Mouse (Mus musculus) 416B (cell line): ENCODE data around the gene Zan.

Experiments used
- DNase-seq: peaks from one replicate; pipeline ENCODE4 v3.0.0; 2011; ENCODE audit warnings: low read depth

Gene Zan

DNA sequence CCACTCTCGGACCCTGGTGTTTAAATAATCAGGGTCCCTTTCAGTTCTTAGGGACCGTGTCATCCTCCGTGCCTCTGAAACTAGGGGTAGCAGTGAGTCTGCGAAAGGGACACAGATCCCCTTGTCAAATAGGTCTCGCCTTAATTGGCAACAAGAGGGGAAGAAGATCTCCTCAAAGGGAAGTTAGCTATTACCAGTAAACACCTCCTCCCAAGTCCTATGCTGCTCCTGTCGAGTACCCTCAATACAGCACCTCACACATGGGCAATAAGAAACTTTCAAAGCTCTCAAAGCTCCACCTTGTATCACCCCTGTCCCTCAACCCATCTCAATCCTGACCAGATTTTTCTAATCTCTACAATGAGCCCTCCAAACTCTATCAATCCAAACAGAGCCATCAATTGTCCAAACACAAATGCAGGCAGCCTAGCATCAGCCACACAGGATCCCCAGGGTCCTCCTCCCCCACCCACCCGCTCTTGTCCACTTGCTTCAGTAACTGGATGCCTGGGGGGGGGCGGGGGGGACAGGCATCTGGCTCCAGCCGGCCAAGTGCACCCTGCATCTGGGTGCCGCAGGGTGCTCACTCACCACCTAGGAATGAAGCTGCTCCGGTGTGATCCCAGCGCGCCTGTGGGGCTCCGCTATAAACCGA lies 143.9 kb downstream of the Zan start:
- peak; percentile 23 for DNase-seq

DNA sequence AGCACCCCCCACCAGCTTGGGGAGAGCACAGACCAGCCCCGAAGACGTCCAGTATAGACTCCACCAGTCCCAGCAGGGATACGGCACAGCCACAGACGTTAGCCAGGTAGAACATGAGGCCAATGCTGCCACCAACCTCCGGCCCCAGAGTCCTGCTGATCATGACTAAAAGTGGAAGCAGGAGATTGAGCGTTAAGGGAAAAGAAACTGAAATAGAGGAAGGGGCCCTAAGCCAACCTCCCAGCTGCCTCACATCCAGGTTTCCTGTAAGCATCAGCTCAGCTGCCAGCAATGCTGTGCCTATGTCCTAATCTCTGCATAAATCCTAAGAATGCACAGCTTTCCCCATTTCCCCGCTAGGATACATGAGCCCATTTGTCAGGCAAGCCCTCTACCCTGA lies 146.0 kb downstream of the Zan start:
- DNase-seq: no peak
